Mouse (Mus musculus) gastrocnemius, postnatal 10 days (tissue): Measurements from ENCODE around the gene Il10. TPM values are rescaled to one million over a fixed set of nuclear protein-coding genes. Genes with fewer than 3 reads are reported as not detected.

ENCODE experiments used
- total RNA-seq, 2 experiments: library from RNA; stranded (reverse); gene quantifications; 2 replicates each; pipeline ENCODE4 v1.2.3; 2021

Il10 gene
- total RNA-seq, 2 experiments from 2014 or later, result not detected

Other genes with a start within 250 kb of the Il10 start
- not detected for gene Fcamr, start 218.9 kb upstream of the Il10 start, total RNA-seq
- gene Pigr, start 193.2 kb upstream of the Il10 start, total RNA-seq, result not detected
- under 1 TPM in 1 of 2 experiments, not detected in 1; 0.38 TPM for gene Fcmr, start 154.2 kb upstream of the Il10 start, total RNA-seq
- gene Il24, start 132.4 kb upstream of the Il10 start, total RNA-seq, result not detected
- gene Il20, start 108.4 kb upstream of the Il10 start, total RNA-seq, result not detected
- gene Il19, start 79.7 kb upstream of the Il10 start, total RNA-seq, result under 1 TPM in 1 of 2 experiments, not detected in 1; 0.28 TPM
- 100 to 1,000 TPM; 171 to 177 TPM for gene Mapkapk2, start 78.0 kb downstream of the Il10 start, total RNA-seq
- under 1 TPM; 0.12 to 0.14 TPM for gene Dyrk3, start 118.5 kb downstream of the Il10 start, total RNA-seq
- gene Eif2d, start 133.3 kb downstream of the Il10 start, total RNA-seq, result 10 to 100 TPM; 24.4 to 26.4 TPM
- gene Rassf5, start 225.4 kb downstream of the Il10 start, total RNA-seq, result 1 to 10 TPM; 3.1 to 4.3 TPM